Mouse (Mus musculus): ENCODE measurements around the gene Cep57l1. TPM values are rescaled to one million over a fixed set of nuclear protein-coding genes. Genes with fewer than 3 reads are reported as not detected.
"Not testable (repeated sequence)": the region's sequence is repeated elsewhere in the genome, so short reads cannot be mapped to it uniquely, and the experiment has no call there.

Gene Cep57l1
- polyA plus RNA-seq (2012; rRNA removed) = 1.9 and 2.3 TPM in 2 replicates

DNA sequence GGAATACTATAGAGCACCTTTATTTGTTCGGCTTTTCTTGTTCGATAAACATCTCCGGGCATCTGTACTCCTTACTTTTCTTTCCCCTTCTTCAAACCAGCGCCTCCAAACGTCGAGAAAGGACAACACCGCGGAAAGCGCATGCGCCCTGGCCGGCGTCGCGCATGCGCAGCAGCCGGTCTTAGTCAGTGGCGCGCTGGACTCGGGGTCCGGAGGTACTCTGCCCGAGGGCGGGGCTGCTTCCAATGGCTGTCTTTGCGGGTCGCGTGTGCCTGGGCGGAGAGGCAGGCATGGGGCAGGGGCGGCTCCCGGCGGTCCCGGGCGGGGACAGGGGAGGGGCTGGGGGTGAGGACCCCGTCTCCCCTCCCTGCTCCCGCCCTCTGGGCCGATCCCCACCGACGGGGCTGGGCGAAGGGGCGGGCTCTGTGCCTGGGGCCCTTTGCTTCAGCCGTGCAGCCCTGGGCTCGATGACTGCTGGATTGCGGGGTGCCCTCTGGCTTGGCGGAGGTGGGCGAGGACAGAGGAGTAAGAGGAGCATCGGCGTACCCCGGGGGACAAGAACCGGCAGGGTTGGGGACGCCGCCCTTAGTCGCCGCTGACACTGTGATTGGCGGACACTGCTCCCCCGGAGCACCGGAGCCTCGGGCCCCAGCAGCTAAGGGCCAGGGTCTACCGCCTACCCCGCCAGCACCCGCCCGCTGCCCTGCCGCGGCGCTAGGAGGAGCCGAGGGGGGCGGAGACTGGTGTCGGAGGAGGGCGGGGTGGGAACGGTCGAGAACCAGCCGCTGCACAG is at the start of gene Cep57l1, which contains the start of gene Sesn1:
TSS of gene Cep57l1 (minus strand) at position 101 of the 793 bp plus-strand sequence.
TSS of gene Sesn1 (plus strand) at position 165 of the 793 bp plus-strand sequence.
- DNase-seq (ENCODE audit: low read depth) = peak; percentile 58

DNA sequence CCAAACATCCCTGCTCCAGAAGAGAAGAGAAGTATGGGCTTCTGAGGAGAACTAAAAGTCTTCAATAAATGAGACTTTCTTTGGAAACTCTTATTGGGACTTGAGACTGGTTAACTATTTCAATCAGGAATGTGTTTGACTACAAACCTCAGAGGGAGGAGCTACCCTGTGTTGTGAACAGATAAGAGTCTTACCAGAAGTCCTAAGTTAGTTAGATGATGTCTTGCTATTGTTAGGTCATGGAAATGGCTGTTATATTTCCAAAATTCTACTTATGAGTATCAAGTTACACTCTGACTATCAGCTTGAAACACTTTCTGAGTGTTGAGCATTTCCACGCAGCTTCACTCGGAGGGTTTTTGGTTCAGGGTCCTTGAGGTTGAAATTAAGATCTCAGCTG is 39.0 kb upstream of the Cep57l1 start:
- DNase-seq (ENCODE audit: low read depth) = no peak

DNA sequence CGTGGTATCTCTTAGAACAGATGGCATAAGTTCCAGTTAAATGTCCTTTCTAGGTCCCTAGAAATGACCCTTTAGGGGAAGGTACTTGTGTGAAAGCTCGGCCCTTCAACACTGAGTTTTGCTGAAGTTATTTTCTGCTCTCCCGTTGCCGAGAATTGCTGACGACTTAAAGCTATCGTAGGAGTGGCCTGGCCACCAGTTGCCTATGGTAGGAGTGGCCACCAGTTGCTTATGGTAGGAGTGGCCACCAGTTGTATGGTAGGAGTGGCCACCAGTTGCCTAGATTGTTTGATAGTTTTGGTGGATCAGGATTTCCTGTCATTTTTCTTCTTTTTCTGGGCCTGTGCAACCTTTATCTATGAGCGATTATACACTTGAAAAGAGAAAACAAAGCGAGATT is 38.1 kb upstream of the Cep57l1 start:
- no peak for DNase-seq (ENCODE audit: low read depth)

DNA sequence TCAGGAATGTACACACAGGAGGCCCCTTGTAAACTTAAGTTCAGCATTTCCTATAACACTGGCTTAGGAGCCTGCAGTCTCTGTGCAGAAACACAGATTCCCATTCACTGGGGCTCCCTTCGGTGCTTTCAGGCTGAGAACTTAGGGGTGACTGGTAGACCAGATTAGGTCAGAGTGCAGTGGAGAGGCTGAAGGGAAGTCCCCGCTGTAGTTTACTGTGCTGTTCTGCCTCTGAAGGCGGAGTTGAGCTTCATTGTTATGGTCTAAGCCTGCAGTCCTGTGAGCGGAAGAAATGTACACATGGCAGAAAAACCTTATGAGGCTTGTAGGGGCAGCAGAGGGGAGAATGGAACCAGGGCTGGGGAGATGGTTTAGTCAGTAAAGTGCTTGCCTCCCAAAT is 29.2 kb upstream of the Cep57l1 start:
- DNase-seq (ENCODE audit: low read depth) = no peak

DNA sequence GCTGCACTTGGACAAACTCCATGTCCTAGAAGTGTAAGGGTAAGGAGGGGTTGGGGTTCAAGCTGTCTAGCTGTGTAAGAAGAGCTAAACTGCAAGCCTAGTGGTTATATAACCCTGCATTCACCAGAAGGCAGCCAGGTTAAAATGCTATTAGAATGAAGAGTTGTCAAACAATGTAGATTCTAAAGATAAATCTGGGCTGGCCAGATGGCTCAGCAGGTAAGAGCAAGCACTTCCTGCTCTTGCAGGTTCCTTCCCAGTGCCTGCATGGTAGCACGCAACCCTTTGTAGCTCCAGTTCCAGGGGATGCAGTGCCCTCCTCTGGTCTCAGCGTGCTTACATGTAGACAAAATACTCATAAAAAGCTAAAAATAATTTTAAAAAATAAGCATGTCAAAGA is 24.5 kb upstream of the Cep57l1 start:
- DNase-seq (ENCODE audit: low read depth) = no peak

DNA sequence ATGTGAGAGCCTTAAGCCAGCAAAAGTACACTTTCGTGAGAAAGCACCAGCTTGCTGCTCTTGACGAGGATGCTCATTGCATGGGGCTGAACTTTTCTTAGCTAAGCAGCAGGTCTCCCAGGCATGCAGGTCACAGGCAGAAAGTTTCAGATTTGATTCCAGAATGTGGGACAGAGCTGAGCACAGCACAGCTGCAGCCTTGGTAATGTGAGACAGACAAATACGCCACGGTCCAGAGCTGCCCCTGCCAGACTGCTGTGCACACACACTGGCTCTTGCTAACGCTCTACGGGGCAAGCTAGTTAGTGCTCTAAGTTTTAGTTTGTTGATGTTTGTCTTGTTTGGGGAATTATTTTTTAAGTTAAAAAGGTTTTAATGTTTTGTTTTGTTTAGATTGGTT is 22.5 kb upstream of the Cep57l1 start:
- no peak for DNase-seq (ENCODE audit: low read depth)

DNA sequence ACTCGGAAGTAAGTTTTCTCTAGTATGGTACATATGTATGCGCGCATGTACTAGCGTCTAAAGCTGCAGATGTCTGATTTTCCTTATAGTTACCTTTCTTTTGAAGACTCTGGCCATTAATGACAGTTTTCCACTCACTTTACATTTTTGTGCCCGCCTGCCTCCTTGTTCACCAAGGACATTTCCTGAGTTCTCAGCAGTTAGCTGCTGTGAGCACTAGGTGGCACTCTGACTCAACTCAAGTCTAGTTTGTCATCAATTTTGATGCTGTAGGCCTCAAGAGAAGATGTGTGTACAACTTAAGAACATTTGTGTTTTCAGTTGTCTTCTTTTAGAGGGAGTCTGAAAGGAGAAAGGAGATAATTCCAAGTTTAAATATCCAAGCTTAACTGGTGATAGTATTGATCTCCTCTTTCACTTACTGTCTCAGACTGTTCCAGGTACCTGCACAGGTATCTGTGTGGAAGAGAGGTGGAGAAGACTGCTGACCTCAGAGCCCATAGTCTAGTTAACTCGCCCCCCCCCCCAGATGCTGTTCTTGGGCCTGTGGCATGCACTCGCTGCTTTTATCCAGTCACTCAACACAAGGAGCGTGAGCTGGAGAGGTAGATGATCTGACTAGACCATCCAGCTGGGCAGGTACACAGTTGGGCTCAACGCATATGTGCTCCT is 21.3 kb upstream of the Cep57l1 start:
- DNase-seq (ENCODE audit: low read depth) = no peak

- no peak for DNase-seq (ENCODE audit: low read depth)
These were observed 20.8 kb upstream of the Cep57l1 start for GRCm38 (mm10) chr10:41830445-41830844.

GRCm38 (mm10) chr10:41829980-41830379 is 20.3 kb upstream of the Cep57l1 start:
- DNase-seq (ENCODE audit: low read depth) = no peak

- no peak for DNase-seq (ENCODE audit: low read depth)
These were observed 19.5 kb upstream of the Cep57l1 start for GRCm38 (mm10) chr10:41829191-41829590.

GRCm38 (mm10) chr10:41827784-41828183 is 18.1 kb upstream of the Cep57l1 start:
- DNase-seq (ENCODE audit: low read depth) = no peak

DNA sequence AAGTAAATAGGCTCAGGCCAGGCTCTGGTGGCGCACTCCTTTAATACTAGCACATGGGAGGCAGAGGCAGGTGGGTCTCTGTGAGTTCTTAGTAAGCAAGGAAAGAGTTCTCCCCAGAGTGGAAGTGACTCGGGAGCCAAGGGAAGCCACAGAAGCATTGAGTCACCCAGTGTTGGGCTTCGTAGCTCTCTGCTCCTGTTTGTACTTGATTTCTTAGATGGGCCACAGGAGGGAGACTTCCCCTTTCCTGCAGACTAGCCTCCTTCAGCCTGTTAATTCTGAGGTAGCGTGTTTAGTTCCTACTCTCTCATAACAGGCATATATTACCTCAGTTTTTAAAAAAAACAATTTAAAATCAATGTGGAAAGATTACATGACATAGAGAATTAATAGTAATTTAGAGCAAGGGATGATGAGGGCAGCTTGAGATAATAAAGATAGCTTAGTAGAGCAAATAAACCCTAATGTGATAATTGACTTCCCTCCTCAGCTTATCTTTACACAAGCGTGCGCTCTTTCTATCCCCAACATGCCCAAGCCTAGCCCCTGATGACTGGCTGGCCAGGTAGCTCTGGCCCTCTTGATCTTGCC is 16.9 kb upstream of the Cep57l1 start:
- no peak for DNase-seq (ENCODE audit: low read depth)

- no peak for DNase-seq (ENCODE audit: low read depth)
These were observed 16.3 kb upstream of the Cep57l1 start for GRCm38 (mm10) chr10:41825996-41826395.

DNA sequence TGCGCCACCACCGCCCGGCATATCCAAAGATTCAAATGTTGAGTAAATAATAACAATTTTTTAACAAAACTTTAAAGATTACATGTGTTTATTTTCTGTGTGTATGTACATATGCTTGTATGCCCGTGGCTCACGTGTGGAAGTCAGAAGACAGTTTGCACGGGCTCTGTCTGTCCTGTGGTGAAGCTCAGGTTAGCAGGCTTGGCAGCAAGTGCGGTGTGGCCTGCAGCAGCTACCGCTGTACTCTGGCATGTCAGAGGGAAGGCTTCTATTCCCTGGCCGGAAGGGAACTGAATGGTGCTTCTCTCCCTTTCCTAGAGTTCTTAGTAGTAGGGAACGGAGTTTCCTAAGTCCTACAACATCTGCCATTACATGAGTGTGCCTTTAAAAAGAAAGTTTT is 15.4 kb upstream of the Cep57l1 start:
- DNase-seq (ENCODE audit: low read depth) = no peak

- DNase-seq (ENCODE audit: low read depth) = no peak
These were observed 14.2 kb upstream of the Cep57l1 start for GRCm38 (mm10) chr10:41823916-41824315.

- DNase-seq (ENCODE audit: low read depth) = not testable (repeated sequence)
These were observed 13.6 kb upstream of the Cep57l1 start for GRCm38 (mm10) chr10:41823282-41823675.

GRCm38 (mm10) chr10:41822573-41823281 is 13.1 kb upstream of the Cep57l1 start:
- no peak for DNase-seq (ENCODE audit: low read depth)

DNA sequence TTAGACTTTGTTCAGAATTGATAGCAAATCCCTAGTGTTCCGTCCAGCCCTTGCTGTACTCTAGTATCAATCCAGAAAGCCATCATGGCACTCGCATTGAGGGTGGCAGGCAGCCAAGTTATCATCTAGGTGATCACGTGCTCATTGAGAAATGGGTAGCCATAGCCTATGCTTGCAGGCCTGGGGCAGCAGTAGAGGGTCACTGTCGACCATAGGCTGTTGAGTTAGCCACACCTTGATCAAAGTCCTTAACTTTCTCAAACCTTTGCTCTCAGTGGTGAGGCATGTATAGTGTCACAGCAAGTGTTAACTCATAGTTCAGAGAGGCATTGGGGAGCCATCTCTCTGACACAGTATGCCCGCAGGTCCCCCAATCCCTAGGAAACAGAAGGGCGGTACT is 11.5 kb upstream of the Cep57l1 start:
- DNase-seq (ENCODE audit: low read depth) = no peak

DNA sequence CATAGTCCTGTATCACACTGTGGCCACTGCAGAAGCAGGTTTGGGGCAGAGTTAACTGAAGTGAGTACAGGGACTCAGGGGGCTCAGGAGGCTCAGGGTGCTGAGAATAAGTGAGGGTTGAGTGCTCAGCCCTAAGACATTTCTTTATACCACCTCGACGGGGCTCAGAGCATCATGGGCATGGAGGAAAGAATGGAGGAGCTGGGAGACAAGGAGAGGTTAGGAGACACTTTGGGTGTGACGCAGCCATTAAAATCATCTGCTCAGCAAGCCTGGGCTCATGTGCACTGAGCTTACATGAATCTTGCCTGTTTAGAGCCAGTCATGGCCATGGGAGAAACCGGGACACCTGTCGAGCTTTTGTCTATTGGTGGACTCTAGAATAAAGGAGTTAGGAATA is 10.7 kb upstream of the Cep57l1 start:
- DNase-seq (ENCODE audit: low read depth) = no peak

GRCm38 (mm10) chr10:41819307-41819706 is 9.6 kb upstream of the Cep57l1 start:
- DNase-seq (ENCODE audit: low read depth) = no peak

DNA sequence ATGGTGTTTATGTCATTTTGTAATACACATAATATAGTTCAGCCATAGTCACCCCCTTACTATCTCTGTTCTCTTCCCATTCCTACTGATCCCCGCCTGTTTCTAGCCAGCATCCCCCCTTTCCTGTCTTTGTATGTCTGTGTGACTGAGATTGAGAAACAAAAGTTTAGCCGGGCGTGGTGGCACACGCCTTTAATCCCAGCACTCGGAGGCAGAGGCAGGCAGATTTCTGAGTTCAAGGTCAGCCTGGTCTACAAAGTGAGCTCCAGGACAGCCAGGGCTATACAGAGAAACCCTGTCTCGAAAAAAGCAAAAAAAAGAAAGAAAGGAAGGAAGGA is 9.0 kb upstream of the Cep57l1 start:
- not testable (repeated sequence) for DNase-seq (ENCODE audit: low read depth)

GRCm38 (mm10) chr10:41818036-41818732 is 8.5 kb upstream of the Cep57l1 start:
- no peak for DNase-seq (ENCODE audit: low read depth)

Data from gonadal fat pad, adult 2 months (tissue).